Mouse (Mus musculus) gastrocnemius, adult 2 months (tissue): Measurements from ENCODE around the gene Acin1. TPM values are rescaled to one million over a fixed set of nuclear protein-coding genes. Genes with fewer than 3 reads are reported as not detected.

Experiments
- DNase-seq: peaks from one replicate; pipeline ENCODE4 v3.0.0; 2022
- H3K27ac ChIP-seq: fragments of 200-600 bp; 2 replicates; pipeline ENCODE4 v1.8.1; 2022; ENCODE audit warnings: mild to moderate bottlenecking
- H3K4me3 ChIP-seq: fragments of 200-600 bp; 2 replicates; pipeline ENCODE4 v1.8.1; 2022; ENCODE audit warnings: mild to moderate bottlenecking, moderate library complexity
- CTCF ChIP-seq: fragments of 200-600 bp; IDR thresholded peaks from 2 replicates; pipeline ENCODE4 v1.8.1; 2022; ENCODE audit warnings: antibody characterized with exemption, mild to moderate bottlenecking, moderate library complexity
- intact Hi-C: fragments of 180-260 bp; cut with DNase I; formaldehyde crosslinking; loops from one replicate; pipeline ENCODE4 v1.15.1; 2025
- total RNA-seq, 2 experiments: library from RNA; stranded (reverse); gene quantifications; 2 replicates each; pipeline ENCODE4 v1.2.3; 2021

Gene Acin1
- total RNA-seq, 2 experiments from 2014 or later: 75.5 to 81.7 TPM

DNA sequence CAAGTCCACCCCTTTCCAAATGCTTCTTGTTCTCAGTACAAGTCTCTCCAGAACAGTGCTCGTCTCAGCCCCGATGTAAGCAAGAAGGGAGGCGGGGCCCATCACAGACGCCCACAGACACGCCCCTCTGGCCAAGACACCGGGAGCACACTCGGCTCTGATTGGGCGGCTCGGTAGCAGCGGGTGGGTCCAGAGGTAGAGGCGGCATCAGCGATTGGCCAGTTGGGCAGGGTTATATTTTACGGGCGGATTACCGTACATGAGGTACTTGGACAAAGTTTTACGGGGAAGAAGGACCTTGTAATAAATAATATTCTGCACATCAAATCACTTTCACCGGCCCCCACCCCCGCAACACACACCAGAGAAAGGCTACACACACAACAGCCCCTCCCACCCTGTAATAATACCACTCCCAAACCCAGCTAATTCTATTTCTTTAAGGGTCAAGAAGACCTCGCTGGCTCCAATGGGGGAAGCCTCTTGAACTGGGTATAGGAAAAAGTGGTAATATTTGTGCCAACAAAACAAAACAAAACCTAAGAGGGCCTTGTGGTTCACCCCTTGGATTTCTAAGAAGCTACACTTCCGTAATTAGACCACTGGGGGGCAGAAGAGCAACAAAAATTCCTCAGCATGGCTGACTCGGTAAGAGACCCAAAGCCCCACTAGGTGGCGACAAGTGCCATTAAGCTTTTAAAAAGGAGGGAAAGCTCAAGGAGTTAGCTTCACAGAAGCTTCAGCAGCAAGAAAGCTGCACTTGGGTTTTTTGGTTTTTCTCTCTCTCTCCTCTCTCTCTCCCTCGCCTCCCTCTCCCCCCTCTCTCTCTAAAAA is 35.9 kb downstream of the Acin1 start:
- intact Hi-C loops: loop anchor here (2.0 to 5.0 kb wide), 3 partner anchors 18 to 50 kb away; partner anchors contain the start of genes 1700123O20Rik and Acin1
- H3K4me3 ChIP-seq: no peak overlapping the region
- H3K27ac ChIP-seq: no peak overlapping the region
- TF ChIP-seq CTCF: peak; percentile 96
- peak; percentile 87 for DNase-seq

DNA sequence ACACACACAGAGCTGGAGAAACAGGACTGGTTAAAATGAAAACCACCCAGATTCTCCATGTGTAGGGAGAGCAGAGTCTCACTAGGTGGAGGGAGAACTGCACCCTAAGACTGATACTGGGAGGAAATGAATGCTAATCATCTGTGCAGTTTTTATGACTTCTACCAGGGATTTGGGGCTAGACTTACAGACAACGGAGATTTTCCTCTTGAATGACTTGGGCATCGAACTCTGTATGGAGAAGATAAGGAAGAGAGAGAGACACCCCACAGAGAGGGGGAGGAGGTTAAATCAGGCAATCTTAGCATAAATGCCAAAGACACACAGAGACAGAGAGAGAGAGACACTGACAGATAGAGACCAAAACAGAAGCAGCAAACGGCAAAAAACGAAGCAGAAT is 38.8 kb downstream of the Acin1 start:
- TF ChIP-seq CTCF: no peak
- no peak for DNase-seq
- intact Hi-C loops: loop anchor here (10.0 kb wide), 1 partner anchor 423 kb away; no protein-coding TSS in a partner anchor

DNA sequence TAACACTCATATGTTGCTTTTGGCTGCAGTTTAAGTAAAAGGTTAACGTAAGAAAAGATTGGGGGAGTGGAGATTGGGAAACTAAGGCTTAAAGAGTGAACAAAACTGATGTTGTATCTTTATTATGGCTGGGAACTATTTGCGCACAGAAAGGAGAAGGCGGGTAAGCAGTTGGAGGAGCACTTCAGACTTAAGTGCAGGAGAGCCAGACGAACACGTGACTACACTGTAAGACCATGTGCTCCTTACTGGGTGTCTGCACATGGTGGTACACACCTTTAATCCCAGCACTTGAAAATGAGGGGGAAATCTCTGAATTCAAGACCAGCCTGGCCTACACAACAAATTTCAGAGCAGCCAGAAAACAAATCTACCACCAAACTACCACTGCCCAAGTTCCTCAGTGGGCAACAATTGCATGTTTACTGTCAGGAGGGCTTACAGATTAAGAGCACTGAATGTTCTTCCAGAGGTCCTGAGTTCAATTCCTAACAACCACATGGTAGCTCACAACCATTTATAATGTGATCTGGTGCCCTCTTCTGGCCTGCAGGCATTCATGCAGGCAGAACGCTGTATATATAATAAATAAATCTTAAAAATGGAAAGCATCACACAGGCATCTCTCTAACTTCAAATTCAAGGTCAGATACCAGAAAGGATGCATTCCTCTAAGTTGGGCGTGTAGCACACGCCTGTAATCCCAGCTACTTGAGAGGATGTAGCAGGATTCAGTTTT is 39.7 kb downstream of the Acin1 start:
- intact Hi-C loops: loop anchor here (10.0 kb wide), 1 partner anchor 422 kb away; no protein-coding TSS in a partner anchor
- Histone ChIP-seq H3K27ac (no peak overlapping the region), H3K4me3 (no peak overlapping the region)
- no peak for DNase-seq
- peak; percentile 58 for TF ChIP-seq CTCF

More for the DNA sequence above, 38.8 kb downstream of the Acin1 start:
- Histone ChIP-seq H3K27ac (no peak overlapping the region), H3K4me3 (no peak overlapping the region)

DNA sequence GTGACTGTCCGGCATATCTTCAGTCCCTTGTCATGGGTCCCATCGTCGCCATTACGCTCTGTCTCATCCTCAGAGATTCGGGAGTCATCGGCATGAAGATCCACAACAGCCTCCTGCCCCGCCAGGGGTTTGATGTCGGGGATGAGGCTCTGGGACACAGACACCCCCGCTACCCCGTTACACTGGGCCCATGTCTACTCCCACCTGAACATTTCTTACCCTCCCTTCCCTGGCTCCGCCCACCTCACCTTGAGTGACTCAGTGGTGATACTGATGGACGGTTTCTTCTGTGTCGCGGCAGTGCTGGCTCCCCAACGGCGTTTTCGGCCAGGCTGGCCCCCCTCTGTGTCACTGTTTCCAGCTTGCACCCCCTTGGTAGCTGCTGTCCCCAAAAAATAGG is 40.3 kb downstream of the Acin1 start:
- Histone ChIP-seq H3K4me3 (no peak overlapping the region), H3K27ac (no peak overlapping the region)
- TF ChIP-seq CTCF: no peak
- DNase-seq: no peak
- intact Hi-C loops: loop anchor here (10.0 kb wide), 1 partner anchor 422 kb away; no protein-coding TSS in a partner anchor

DNA sequence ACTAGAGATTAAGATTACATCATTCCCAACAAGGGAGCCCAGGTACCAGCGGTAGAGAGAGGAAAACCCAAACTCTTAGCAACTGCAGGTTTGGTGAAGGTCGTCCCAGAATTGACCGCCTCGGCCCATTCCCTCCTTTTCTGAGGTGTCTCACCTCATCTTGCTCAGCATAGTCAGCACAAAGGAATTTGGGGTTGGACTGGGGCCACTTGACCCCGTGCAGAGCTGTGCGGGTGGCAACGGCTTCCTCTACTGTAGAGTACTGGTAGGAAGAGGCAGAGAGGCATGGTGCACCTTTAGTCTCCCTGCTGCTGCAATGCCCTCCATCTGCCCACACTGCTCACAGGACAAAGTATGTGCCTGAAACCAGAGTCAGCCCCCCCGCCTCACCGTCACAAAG is 42.4 kb downstream of the Acin1 start:
- Histone ChIP-seq H3K27ac (no peak overlapping the region), H3K4me3 (no peak overlapping the region)
- DNase-seq: no peak
- no peak for TF ChIP-seq CTCF
- intact Hi-C loops: loop anchor here (5.0 to 10.0 kb wide), 2 partner anchors 62 to 419 kb away; no protein-coding TSS in a partner anchor

DNA sequence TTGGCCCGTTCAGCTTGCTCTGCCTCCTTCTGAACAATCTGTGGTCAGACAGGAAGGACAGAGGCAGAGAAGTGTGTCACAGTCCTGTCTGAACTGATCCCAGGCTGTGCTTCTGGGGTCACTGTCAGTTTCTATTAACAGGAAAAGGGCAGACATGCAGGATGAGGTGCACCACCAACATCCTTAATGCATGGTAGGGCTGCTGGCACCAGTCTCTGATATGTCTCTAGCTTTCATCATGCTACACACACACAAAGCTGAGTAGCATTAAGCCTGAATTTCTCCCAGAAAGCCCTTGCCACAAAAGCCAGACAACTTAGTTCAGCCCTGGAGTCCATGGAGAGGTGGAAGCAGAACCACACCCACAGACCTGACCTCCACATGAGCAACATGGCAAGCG is 43.7 kb downstream of the Acin1 start:
- H3K4me3 ChIP-seq: no peak overlapping the region
- intact Hi-C loops: loop anchor here (2.0 to 10.0 kb wide), 3 partner anchors 61 to 418 kb away; no protein-coding TSS in a partner anchor
- DNase-seq: no peak
- H3K27ac ChIP-seq: no peak overlapping the region
- no peak for TF ChIP-seq CTCF

DNA sequence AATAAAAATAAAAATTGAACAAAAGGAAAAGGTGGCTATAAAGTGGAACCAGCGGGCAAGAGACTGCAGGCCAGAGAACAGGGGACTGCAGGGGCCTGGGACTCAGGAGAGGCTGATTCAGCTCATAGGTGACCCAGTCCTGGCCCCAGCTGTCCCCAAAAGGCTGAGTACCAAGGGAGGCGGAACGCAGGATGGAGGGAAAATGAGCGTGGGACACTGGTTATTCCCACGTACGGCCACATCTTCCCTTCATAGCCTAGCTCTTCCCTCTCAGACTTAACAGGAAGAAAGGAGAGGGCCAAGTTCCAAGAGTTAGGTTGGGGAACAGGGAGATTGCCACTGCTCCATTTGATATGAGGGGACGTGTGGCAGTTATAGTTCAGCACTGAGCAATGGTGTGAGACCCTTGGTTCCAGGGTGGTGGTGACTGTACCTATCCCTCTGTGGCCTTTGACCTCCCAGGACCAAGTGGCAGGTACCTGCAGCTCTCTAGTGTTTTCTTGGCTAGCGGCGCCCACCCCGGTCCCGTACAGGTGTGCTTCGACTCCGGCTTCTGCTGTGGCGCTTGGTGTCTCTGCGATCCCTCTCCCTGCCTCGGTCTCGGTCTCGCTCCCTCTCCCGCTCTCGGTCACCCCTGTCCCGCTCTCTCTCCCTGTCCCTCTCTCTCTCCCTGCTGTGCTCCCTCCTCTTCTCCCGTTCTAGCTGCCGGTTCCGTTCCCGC is 44.3 kb downstream of the Acin1 start:
- Histone ChIP-seq H3K27ac (no peak overlapping the region), H3K4me3 (no peak overlapping the region)
- intact Hi-C loops: loop anchor here (2.0 to 10.0 kb wide), 3 partner anchors 60 to 418 kb away; no protein-coding TSS in a partner anchor
- no peak for TF ChIP-seq CTCF
- no peak for DNase-seq

DNA sequence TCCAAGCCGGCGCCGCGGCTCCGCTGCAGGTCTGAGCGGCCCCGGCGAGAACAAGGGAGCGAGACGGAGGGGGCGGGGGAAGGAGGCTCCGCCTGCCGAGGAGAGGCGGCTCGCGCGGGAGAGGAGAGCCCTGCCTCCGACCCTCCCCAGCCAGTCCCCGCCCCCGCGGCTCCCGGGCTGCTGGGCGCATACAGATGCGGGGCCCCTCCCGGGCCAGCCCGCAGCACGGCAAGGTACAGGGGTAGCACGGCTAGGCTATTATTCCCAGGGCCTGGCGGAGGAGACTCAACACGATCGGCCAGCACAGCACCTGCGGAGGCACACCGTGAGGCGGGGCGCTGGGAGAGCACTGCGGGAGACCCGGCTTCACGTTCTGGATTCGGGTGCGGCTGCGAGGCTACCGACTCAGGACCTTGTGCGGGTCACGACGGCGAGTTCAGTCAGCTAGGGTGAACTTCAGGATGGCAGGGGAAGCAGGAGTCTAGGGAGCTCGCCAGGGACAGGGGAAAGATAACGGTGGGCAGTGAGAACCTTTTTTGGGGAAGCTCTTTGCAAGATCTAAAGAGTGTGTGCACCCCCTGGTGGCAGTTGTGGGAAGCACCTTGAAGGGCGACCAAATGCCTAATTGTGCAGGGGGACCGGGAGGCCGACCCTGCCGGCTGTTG is 45.3 kb downstream of the Acin1 start, which contains the start of gene Cdh24:
Gene Cdh24, minus strand, starts transcription at position 60 of the 665 bp plus-strand sequence.
- intact Hi-C loops: loop anchor here (5.0 to 10.0 kb wide), 2 partner anchors 59 to 417 kb away; no protein-coding TSS in a partner anchor
- peak; percentile 85 for TF ChIP-seq CTCF
- Histone ChIP-seq H3K4me3 (peak within 1 kb of the TSS; percentile 76), H3K27ac (peak within 1 kb of the TSS; percentile 4; the same call in 1 of the 2 replicates)
- peak; percentile 91 for DNase-seq

DNA sequence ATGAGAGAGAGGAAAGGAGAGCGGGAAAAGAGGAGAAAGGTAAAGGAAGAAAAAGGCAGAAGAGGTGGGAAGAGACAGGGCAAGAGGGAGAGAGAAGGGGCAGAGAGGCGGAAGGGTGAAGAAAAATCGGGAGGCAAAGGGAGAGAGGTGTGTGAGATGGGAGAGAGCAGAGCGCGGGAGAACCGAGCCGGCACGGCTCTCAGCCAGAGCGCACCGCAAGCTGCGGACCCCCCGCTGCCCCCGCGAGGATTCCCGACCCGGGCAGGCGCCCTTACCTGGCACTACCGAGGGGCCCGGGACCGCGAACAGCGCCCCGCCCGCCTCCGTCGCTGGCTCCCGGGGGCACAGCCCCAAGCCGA is 45.8 kb downstream of the Acin1 start, which contains the start of gene Gm17606:
Gene Gm17606, plus strand, starts transcription at position 7 of the 359 bp plus-strand sequence.
- intact Hi-C loops: loop anchor here (5.0 to 10.0 kb wide), 2 partner anchors 59 to 416 kb away; no protein-coding TSS in a partner anchor
- H3K27ac ChIP-seq: peak within 1 kb of the TSS; percentile 4; the same call in 1 of the 2 replicates
- no peak for DNase-seq
- no peak for TF ChIP-seq CTCF
- H3K4me3 ChIP-seq: peak within 1 kb of the TSS; percentile 76

DNA sequence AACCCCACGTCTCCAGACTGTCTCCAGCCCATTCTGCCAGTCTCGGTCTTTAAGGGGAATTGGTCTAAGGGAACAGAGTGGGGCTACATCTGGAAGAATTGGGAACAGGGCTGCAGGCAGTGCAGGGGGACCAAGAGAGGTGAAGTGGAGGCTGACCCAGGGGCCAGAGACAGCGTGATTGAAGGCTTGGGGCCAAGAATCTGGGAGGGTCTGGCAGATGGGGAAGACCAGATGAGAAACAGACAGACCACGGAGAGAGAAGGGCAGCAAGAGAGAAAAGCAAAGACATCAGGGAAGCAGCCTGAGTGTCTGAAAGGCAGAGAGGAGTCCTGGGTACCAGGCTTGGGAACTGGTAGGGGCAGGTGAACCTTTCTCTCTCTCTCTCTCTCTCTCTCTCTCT is 46.6 kb downstream of the Acin1 start:
- intact Hi-C loops: loop anchor here (5.0 to 10.0 kb wide), 2 partner anchors 58 to 415 kb away; no protein-coding TSS in a partner anchor
- H3K27ac ChIP-seq: no peak overlapping the region
- no peak for DNase-seq
- H3K4me3 ChIP-seq: no peak overlapping the region
- TF ChIP-seq CTCF: no peak

DNA sequence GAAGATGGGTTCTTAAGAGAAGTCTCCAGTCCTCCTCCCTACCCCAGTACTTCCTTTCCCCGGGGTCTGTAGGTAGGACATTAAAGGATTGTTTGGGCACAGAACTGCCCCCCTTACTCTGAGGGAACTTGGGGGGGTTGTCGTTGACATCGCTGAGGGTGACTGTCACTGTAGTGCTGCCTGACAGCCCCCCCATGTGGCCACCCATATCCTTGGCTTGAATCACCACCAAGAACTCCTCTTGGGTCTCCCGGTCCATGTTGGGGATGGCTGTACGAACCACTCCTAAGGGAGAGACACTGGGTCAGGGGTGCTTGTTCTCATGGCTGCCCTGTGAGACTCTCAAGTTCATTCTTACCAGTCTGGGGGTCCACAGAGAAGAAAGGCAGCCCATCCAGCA is 48.5 kb downstream of the Acin1 start:
- intact Hi-C loops: loop anchor here (5.0 kb wide), 1 partner anchor 111 kb away; no protein-coding TSS in a partner anchor

More for the DNA sequence above, 48.5 kb downstream of the Acin1 start:
- DNase-seq: no peak
- Histone ChIP-seq H3K4me3 (no peak overlapping the region), H3K27ac (no peak overlapping the region)
- TF ChIP-seq CTCF: peak; percentile 6; the same call in 1 of the 2 replicates
